Mouse (Mus musculus) bone marrow macrophage, adult 2 months (primary cell): ENCODE data around the gene Fthl17d.

Source experiments
- CTCF ChIP-seq: IDR thresholded peaks from 2 replicates; pipeline ENCODE4 v1.5.1; 2012; ENCODE audit warnings: low read depth, mild to moderate bottlenecking, low read length, moderate library complexity
- POLR2A ChIP-seq: IDR thresholded peaks from 2 replicates; pipeline ENCODE4 v1.6.1; 2012; ENCODE audit warnings: mild to moderate bottlenecking, low read depth, low read length, borderline replicate concordance

DNA sequence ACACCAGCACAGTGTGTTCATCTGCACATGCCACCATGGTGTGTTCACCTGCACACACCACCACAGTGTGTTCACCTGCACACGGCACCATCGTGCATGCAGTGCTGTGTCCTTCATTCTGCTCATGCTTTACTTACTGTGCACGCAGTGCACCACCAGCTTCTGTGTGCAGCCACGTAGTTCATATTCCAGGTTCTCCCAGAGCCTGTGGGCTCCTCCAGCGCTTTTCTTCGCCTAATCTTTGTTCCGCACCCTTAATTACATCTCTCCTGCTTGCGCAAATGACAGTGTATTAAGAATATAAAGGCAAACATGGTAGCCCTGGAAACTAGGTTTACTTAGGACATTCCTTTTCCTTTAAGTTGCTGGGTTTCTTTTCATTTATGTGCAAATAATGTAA, 42.5 kb downstream of the Fthl17d start:
- TF ChIP-seq CTCF (no peak), POLR2A (no peak)
